Mouse (Mus musculus): ENCODE measurements around the gene Hist2h2be. TPM values are rescaled to one million over a fixed set of nuclear protein-coding genes. Genes with fewer than 3 reads are reported as not detected.
"Not testable (repeated sequence)": the region's sequence is repeated elsewhere in the genome, so short reads cannot be mapped to it uniquely, and the experiment has no call there.

The Hist2h2be gene
- polyA plus RNA-seq, 1 experiment from 2014 or later: 5.6 TPM

DNA sequence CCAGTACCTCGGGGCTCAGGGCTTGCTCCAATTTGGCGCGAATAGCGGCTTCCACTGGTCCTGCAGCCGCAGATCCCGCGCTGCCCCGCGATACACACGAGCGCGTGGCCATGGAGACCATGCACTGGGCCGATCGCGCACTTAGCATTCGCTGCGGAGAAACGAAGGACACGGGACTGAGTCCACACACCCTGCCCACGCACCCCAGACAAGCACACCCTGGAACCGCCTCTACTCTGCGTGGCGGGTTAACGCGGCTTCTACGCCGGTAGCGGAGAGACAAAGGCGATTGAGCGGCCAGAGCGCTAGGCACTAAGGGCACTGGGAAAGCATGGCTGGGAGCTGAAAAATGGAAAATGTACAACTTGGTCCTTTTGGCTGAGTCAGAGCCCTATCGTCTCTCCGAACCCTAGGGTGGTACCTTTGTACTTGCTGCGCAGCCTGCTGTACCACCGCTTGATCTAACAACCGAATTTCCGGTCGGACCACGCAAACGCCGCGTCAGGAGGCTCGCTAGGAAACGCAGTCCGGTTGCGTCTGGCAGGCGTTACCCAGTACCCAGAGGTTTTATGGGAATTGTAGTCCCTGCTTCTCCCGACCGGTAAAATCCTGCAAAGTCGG, 23.7 kb upstream of the Hist2h2be start:
- peak; percentile 90 for ATAC-seq
- no peaks in the 10 kb centered on the region for H3K27me3 ChIP-seq
- POLR2A ChIA-PET: interaction anchor here (0.6 to 3.7 kb wide), 12 partner anchors 10 to 227 kb away, joined by 3 to 20 read pairs (median 5); partner anchors contain the start of genes Bola1, Hist2h2ab, Hist2h2ac and Hist2h2be
- CTCF ChIA-PET: interaction anchor here (0.8 to 4.8 kb wide), 5 partner anchors 13 to 36 kb away, joined by 3 to 60 read pairs (median 3); partner anchors contain the start of genes Bola1, Hist2h2ab, Hist2h2ac and Hist2h2be
- DNase-seq (ENCODE audit: low read depth, low spot score): peak; percentile 61
- TF ChIP-seq CTCF (IDR thresholded peaks at IDR 0.05): no peak
- in situ Hi-C loops (cut with MboI; ENCODE audit: low pct_unique_long_range_greater_than_20kb): no loop called here

DNA sequence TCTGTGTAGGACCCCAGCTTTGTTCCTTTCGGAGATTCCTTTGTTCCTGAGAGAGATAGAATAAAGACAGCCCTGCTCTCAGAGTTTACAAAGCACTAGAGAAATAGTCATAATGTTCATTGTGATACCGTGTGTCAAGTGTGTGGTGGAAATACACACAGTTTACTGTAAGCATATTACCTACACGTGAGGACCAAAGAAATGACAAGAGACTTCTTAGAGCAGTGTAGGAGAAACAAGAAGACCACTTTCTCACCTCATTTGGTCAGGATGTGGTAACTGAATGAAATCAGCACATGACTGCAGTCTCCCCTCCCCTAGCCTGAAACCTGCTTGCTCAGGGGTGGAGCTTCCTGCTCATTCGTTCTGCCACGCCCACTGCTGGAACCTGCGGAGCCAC, 22.7 kb upstream of the Hist2h2be start:
- no peaks in the 10 kb centered on the region for H3K27me3 ChIP-seq
- DNase-seq (ENCODE audit: low read depth, low spot score): no peak
- no peak for TF ChIP-seq CTCF (IDR thresholded peaks at IDR 0.05)
- POLR2A ChIA-PET: interaction anchor here (0.6 to 3.7 kb wide), 6 partner anchors 11 to 228 kb away, joined by 3 to 20 read pairs (median 11); partner anchors contain the start of genes Bola1, Hist2h2ab, Hist2h2ac and Hist2h2be
- in situ Hi-C loops (cut with MboI; ENCODE audit: low pct_unique_long_range_greater_than_20kb): no loop called here
- ATAC-seq: no peak
- CTCF ChIA-PET: interaction anchor here (0.8 to 4.8 kb wide), 6 partner anchors 12 to 37 kb away, joined by 3 to 60 read pairs (median 7); partner anchors contain the start of genes Bola1, Hist2h2ab, Hist2h2ac and Hist2h2be

DNA sequence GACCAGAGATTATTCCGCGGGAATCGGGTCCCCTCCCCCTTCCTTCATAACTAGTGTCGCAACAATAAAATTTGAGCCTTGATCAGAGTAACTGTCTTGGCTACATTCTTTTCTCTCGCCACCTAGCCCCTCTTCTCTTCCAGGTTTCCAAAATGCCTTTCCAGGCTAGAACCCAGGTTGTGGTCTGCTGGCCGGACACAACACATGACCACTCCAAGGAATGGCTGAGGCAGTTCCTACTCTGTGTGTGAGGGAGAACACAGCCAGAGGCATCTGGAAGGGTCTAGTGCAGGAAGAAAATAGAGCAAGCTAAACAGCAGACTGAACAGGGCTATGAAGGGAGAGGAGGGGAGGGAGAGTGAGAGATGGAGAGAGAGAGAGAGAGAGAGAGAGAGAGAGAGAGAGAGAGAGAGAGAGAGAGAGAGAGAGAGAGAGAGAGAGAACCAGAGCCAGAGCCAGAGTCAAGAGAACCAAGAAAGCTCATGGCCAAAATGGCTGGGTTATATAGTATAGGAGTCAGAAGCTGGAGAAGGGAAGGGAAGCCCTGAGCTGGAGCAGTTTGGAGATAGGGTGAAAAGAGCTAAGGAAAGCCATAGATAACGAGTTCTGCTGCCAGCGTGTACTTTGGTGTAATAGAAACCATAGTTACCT, 22.2 kb upstream of the Hist2h2be start:
- POLR2A ChIA-PET: interaction anchor here (1.0 to 3.7 kb wide), 7 partner anchors 11 to 37 kb away, joined by 3 to 20 read pairs (median 4); partner anchors contain the start of genes Bola1, Hist2h2ab, Hist2h2ac and Hist2h2be
- in situ Hi-C loops (cut with MboI; ENCODE audit: low pct_unique_long_range_greater_than_20kb): not testable (repeated sequence)

DNA sequence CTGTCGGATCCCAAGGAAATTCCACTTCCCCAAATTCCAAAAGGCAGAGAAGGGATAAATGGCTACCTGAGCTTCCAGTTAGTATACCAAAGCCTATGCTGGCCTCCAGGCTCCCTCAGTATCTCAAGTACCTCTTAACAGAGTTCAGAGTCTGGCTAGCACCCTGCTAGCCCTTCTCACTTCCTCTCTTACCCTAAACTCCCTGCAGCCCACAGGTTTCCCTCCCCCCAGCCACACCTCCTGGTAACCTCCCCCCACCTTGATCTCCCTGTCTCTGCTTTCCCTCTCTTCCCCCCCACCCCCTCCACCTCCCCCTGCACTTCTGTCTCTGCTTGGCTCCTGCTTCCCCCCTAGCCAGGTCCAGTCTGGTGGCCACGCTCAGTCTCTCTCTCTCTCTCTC, 21.2 kb upstream of the Hist2h2be start:
- TF ChIP-seq CTCF (IDR thresholded peaks at IDR 0.05): no peak
- CTCF ChIA-PET: interaction anchor here (0.5 to 4.8 kb wide), 4 partner anchors 11 to 22 kb away, joined by 3 to 60 read pairs (median 7); partner anchors contain the start of genes Bola1 and Hist2h2ab

More for the DNA sequence above, 22.2 kb upstream of the Hist2h2be start:
- ATAC-seq; H3K27me3 ChIP-seq; DNase-seq (ENCODE audit: low read depth, low spot score): not testable (repeated sequence)
- CTCF ChIA-PET: interaction anchor here (1.6 to 4.8 kb wide), 3 partner anchors 12 to 20 kb away, joined by 5 to 60 read pairs (median 9); partner anchors contain the start of genes Bola1 and Hist2h2ab

DNA sequence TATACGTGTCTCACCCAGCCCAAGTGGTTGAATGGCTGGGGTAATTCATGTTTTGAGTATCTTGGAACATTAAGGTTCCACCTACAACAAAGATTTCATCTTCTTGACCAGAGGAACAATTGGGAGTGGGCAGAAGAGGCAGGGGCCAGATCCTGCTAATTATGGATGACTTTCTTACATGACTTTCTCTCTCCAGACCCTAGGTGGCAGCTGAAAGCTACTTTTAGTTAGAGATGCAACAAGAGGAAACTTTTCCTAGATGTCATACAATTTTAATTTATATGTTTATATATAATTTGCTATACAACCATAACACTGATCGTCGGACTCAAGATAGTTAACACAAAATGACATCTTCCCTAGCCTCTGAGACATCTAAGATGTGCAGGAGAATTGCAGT, 13.1 kb upstream of the Hist2h2be start:
- peak; percentile 56 for TF ChIP-seq CTCF (IDR thresholded peaks at IDR 0.05)
- H3K27me3 ChIP-seq: no peaks in the 10 kb centered on the region
- ChIA-PET CTCF (interaction anchor here (0.7 to 8.2 kb wide), 6 partner anchors 9 to 71 kb away, joined by 3 to 60 read pairs (median 4); partner anchors contain the start of genes Bola1 and Hist2h2ab), POLR2A (interaction anchor here (3.7 kb wide), 1 partner anchor 12 kb away, joined by 28 read pairs; the partner anchor contains the start of genes Bola1, Hist2h2ab, Hist2h2ac and Hist2h2be)
- no peak for ATAC-seq
- no peak for DNase-seq (ENCODE audit: low read depth, low spot score)
- in situ Hi-C loops (cut with MboI; ENCODE audit: low pct_unique_long_range_greater_than_20kb): no loop called here

More for the DNA sequence above, 21.2 kb upstream of the Hist2h2be start:
- no peak for DNase-seq (ENCODE audit: low read depth, low spot score)
- in situ Hi-C loops (cut with MboI; ENCODE audit: low pct_unique_long_range_greater_than_20kb): no loop called here
- POLR2A ChIA-PET: interaction anchor here (1.0 kb wide), 2 partner anchors 12 to 19 kb away, joined by 3 to 4 read pairs; partner anchors contain the start of genes Bola1 and Hist2h2ab
- ATAC-seq: no peak
- H3K27me3 ChIP-seq: no peaks in the 10 kb centered on the region

DNA sequence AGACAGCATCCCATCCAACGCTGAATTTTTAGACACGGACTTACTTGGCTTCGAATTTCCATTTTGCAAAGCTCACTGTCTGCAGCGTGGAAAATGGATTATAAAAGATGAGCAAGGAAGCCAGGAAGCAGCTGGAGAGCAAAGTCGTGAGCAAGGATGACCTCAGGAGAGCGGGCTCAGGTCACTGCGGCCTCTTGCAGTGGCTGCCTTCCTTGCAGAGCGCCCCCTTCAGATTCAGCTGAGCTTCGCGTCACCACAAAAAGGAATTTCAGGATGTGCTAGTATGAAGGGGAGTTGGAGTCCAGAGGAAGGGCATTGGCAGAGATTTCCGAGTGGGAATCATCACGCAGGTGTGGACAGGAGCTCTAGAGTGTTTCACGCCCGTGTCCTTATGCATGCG, 11.7 kb upstream of the Hist2h2be start:
- no peak for ATAC-seq
- ChIA-PET POLR2A (interaction anchor here (0.6 to 3.7 kb wide), 6 partner anchors 10 to 53 kb away, joined by 3 to 28 read pairs (median 3); partner anchors contain the start of genes Bola1, Hist2h2ab, Hist2h2ac and Hist2h2be), CTCF (interaction anchor here (1.1 to 8.2 kb wide), 8 partner anchors 10 to 143 kb away, joined by 4 to 60 read pairs (median 4); partner anchors contain the start of genes Bola1 and Hist2h2ab)
- DNase-seq (ENCODE audit: low read depth, low spot score): no peak
- TF ChIP-seq CTCF (IDR thresholded peaks at IDR 0.05): peak; percentile 65
- H3K27me3 ChIP-seq: no peaks in the 10 kb centered on the region
- in situ Hi-C loops (cut with MboI; ENCODE audit: low pct_unique_long_range_greater_than_20kb): no loop called here

DNA sequence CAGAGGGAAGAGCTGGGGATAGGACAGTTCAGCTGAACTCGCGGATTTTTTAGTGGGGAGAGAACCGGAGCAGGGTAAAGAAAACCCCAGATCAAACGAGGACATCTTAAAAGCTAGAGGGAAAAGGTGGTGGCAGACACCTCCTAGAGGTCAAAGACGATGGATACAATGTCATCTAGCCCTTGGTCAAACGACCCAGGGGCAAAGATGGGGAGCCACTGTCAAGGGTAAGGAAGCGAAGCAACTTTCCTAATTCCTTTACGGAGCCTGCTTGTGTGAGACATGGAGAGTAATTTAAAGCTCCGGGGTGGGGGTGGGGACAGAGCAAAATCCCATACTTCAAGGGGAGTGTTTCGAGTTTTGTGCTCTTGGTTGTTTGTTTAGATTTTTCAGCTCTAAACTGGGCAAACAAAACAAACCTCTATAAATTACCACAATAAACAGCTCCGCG, 1.7 kb upstream of the Hist2h2be start:
- no peak for TF ChIP-seq CTCF (IDR thresholded peaks at IDR 0.05)
- H3K27me3 ChIP-seq: no peaks in the 10 kb centered on the region
- ChIA-PET POLR2A (interaction anchor here (0.8 to 5.6 kb wide), 15 partner anchors 10 to 161 kb away, joined by 3 to 56 read pairs (median 8); partner anchors contain the start of genes Hist2h2aa1, Hist2h2bb, Hist2h3b and Hist2h4), CTCF (interaction anchor here (0.8 to 3.8 kb wide), 23 partner anchors 9 to 256 kb away, joined by 3 to 28 read pairs (median 5); partner anchors contain the start of genes Hist2h2bb and Hist2h4)
- in situ Hi-C loops (cut with MboI; ENCODE audit: low pct_unique_long_range_greater_than_20kb): loop anchor here (10.0 kb wide), 1 partner anchor 154 kb away; no protein-coding TSS in a partner anchor
- no peak for DNase-seq (ENCODE audit: low read depth, low spot score)
- no peak for ATAC-seq

DNA sequence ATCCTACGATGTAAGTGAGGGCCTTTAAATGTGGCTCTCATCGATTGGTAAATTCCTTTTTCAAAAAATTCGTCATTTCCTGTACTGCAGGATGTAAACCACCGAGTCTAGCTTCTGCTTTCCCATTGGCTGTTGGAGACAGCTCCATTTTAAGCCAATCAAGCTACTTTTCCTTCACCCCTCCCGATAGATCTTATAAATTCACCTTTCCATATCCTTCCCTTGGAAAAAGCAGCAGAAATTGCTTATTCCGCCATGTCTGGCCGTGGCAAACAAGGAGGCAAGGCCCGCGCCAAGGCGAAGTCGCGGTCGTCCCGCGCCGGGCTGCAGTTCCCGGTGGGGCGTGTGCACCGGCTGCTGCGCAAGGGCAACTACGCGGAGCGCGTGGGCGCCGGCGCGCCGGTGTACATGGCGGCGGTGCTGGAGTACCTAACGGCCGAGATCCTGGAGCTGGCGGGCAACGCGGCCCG, 1.2 kb upstream of the Hist2h2be start, which contains the start of the genes Bola1 and Hist2h2ab:
Bola1 (minus strand) TSS at position 49 of the 470 bp plus-strand sequence.
Hist2h2ab (plus strand) TSS at position 205 of the 470 bp plus-strand sequence.
- in situ Hi-C loops (cut with MboI; ENCODE audit: low pct_unique_long_range_greater_than_20kb): loop anchor here (5.0 to 10.0 kb wide), 2 partner anchors 48 to 155 kb away; partner anchors contain the start of genes Hist2h2bb and Hist2h3b
- ATAC-seq (peak; percentile 56), DNase-seq (ENCODE audit: low read depth, low spot score) (peak; percentile 87)
- ChIA-PET POLR2A (interaction anchor here (0.8 to 5.6 kb wide), 17 partner anchors 10 to 162 kb away, joined by 3 to 56 read pairs (median 8); partner anchors contain the start of genes Hist2h2aa1, Hist2h2bb, Hist2h3b and Hist2h4), CTCF (interaction anchor here (0.8 to 3.8 kb wide), 23 partner anchors 8 to 256 kb away, joined by 3 to 28 read pairs (median 5); partner anchors contain the start of genes Hist2h2bb and Hist2h4)
- TF ChIP-seq CTCF (IDR thresholded peaks at IDR 0.05): no peak
- no peaks in the 10 kb centered on the region for H3K27me3 ChIP-seq

DNA sequence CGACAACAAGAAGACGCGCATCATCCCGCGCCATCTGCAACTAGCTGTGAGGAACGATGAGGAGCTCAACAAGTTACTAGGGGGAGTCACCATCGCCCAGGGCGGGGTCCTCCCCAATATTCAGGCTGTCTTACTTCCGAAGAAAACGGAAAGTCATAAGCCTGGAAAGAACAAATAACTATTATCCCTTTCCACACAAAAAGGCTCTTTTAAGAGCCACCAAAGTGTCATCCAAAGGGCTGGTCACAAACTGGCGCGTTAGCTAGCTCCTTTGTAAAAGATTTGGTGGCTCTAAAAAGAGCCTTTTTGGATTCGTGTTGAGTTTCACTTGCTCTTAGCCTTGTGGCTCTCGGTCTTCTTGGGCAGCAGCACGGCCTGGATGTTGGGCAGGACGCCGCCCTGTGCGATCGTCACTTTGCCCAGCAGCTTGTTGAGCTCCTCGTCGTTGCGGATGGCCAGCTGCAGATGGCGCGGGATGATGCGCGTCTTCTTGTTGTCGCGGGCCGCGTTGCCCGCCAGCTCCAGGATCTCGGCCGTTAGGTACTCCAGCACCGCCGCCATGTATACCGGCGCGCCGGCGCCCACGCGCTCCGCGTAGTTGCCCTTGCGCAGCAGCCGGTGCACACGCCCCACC, 671 bp upstream of the Hist2h2be start:
- not testable (repeated sequence) for DNase-seq (ENCODE audit: low read depth, low spot score)

More for the DNA sequence above, 671 bp upstream of the Hist2h2be start:
- ChIA-PET POLR2A (interaction anchor here (0.8 to 5.6 kb wide), 16 partner anchors 9 to 162 kb away, joined by 3 to 56 read pairs (median 8); partner anchors contain the start of genes Hist2h2aa1, Hist2h2bb, Hist2h3b and Hist2h4), CTCF (interaction anchor here (0.9 to 3.8 kb wide), 19 partner anchors 11 to 257 kb away, joined by 3 to 28 read pairs (median 8); partner anchors contain the start of genes Hist2h2bb and Hist2h4)
- peak; percentile 2 for ATAC-seq
- in situ Hi-C loops (cut with MboI; ENCODE audit: low pct_unique_long_range_greater_than_20kb): loop anchor here (5.0 kb wide), 1 partner anchor 47 kb away; the partner anchor contains the start of genes Hist2h2bb and Hist2h3b
- not testable (repeated sequence) for H3K27me3 ChIP-seq
